7 mouse cellular contexts compared by ENCODE assay signal in genomic region chr9:53383951-53384866, GRCm38 (mm10). TPM values are rescaled to one million over a fixed set of nuclear protein-coding genes. Genes with fewer than 3 reads are reported as not detected.
DNase-seq lines count a peak whose midpoint lies in the region; ATAC-seq lines count a peak whose summit lies in the region.

Gene Kdelc2 (plus strand): TSS chr9:53384025.

- ATAC-seq in intestine, embryonic 14.5 days (replicated peaks; ENCODE audit: low FRiP score, low TSS enrichment, low read depth) = peak; percentile 97
- peak; percentile 68 for ATAC-seq in megakaryocyte-erythroid progenitor cell, adult 5-6 weeks (replicated peaks; ENCODE audit: low FRiP score, low TSS enrichment, poor library complexity, severe bottlenecking)

- no peaks in the 10 kb centered on the region for H3K27me3 ChIP-seq in intestine, embryonic 14.5 days (replicated peaks; ENCODE audit: control insufficient read depth, insufficient read depth, low read length)

- H3K27ac ChIP-seq in intestine, embryonic 14.5 days (ENCODE audit: low read depth) = peak within 1 kb of the TSS; percentile 99

- H3K4me1 ChIP-seq in intestine, embryonic 14.5 days (replicated peaks; ENCODE audit: control insufficient read depth, insufficient read depth, low read length) = 0 out of 2 replicates have a peak, but pooled peaks cover 9% of the 10 kb centered on the region

- H3K36me3 ChIP-seq in intestine, embryonic 14.5 days (ENCODE audit: control insufficient read depth, insufficient read depth, low read length) = 0 out of 2 replicates have a peak, but pooled peaks cover 2% of the 10 kb centered on the region

- intact Hi-C loops in gastrocnemius, postnatal 36 days (cut with DNase I) = no loop called here
- intact Hi-C loops in left cerebral cortex, postnatal 14 days (cut with DNase I) = no loop called here

- H3K4me3 ChIP-seq in intestine, embryonic 14.5 days (ENCODE audit: low read depth, low read length) = peak within 1 kb of the TSS; percentile 72

- no peaks in the 10 kb centered on the region for H3K9me3 ChIP-seq in intestine, embryonic 14.5 days (ENCODE audit: control insufficient read depth, low read length)

- peak; percentile 92 for DNase-seq in adrenal gland, adult 2 months
- DNase-seq in embryo, embryonic 10.5 days (ENCODE audit: low spot score) = peak; percentile 91
- DNase-seq in gastrocnemius, postnatal 36 days = peak; percentile 56 to 80
- DNase-seq in intestine, embryonic 14.5 days (ENCODE audit: low spot score) = peak; percentile 93
- peak; percentile 77 to 93 for DNase-seq in left cerebral cortex, postnatal 14 days (ENCODE audit: low spot score in 2 of 2)
- peak; percentile 64 for DNase-seq in right cerebral cortex, postnatal 14 days

- H3K4me2 ChIP-seq in intestine, embryonic 14.5 days (ENCODE audit: low read length) = peak within 1 kb of the TSS; percentile 82

- WGBS in intestine, embryonic 14.5 days = under 1% methylated on average over 63 of the region's 75 CpGs

- peak within 1 kb of the TSS; percentile 95 for H3K9ac ChIP-seq in intestine, embryonic 14.5 days (ENCODE audit: low read length)

RNA-seq across cellular contexts. Expression of gene Kdelc2, which starts in this region (rescaled TPM):
- 10 to 100 TPM; 11.2 to 11.5 TPM for total RNA-seq in adrenal gland, adult 2 months (2021)
- polyA plus RNA-seq in adrenal gland, adult 2 months (2012; rRNA removed) = 8.4 and 9.1 TPM in 2 replicates
- total RNA-seq in gastrocnemius, postnatal 36 days (2021) = 1 to 10 TPM; 4.2 to 4.8 TPM
- 27.3 and 31.3 TPM in 2 replicates for polyA plus RNA-seq in intestine, embryonic 14.5 days (2014; fragmentation: Nextera tagmentation; extraction: Ambion mirVana)
- total RNA-seq in left cerebral cortex, postnatal 14 days (2021) = 1 to 10 TPM; 8.3 to 8.9 TPM
- 1.6 and 1.7 TPM in 2 replicates for total RNA-seq in megakaryocyte-erythroid progenitor cell, adult 5-6 weeks (2014; fragmentation: Nextera tagmentation)
- total RNA-seq in megakaryocyte-erythroid progenitor cell, adult 5-6 weeks (2017) = 0.94 and 4.5 TPM in 2 replicates

Comparison
In these comparisons a context has a peak if more than half of its experiments do, and no peak if none do; other contexts are left out.
1. Peak in every context shown above with its lines: DNase-seq, ATAC-seq, H3K4me3 ChIP-seq and H3K27ac ChIP-seq.